Mouse (Mus musculus) lung, postnatal 0 days (tissue): ENCODE results near the gene Bach2.

Experiments
- CTCF ChIP-seq: IDR thresholded peaks from 2 replicates; pipeline ENCODE4 v1.5.1; 2016; ENCODE audit warnings: antibody characterized with exemption, mild to moderate bottlenecking
- EP300 ChIP-seq: IDR thresholded peaks from 2 replicates; pipeline ENCODE4 v1.6.1; 2016; ENCODE audit warnings: antibody characterized with exemption, mild to moderate bottlenecking, control low read depth

DNA sequence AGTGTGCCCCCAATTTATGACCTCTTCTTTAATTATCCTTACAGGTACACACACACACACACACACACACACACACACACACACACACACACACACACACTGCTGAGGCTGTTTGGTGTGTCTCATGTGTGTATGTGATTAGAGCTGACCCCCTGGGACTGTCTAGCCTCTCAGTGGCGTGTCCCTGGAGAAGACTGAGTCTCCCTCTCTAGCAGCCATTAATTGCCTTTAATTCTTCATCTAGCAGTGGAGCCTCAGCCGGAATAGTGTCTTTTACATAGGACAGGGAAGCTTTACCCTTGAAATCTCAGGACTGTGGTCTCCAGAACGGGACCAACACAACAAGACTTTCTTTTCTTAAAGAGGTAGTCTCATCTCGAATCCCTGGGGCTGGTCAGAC is 22.3 kb downstream of the Bach2 start:
- TF ChIP-seq EP300 (no peak), CTCF (no peak)
